Mouse (Mus musculus) megakaryocyte, embryonic 14.5 days (primary cell): ENCODE results near the gene Wbp2.

Source experiments
- FLI1 ChIP-seq: IDR thresholded peaks from 2 replicates; pipeline ENCODE4 v1.6.1; 2012; ENCODE audit warnings: low read length, inconsistent platforms, mixed read lengths
- GATA1 ChIP-seq: IDR thresholded peaks from 3 replicates; pipeline ENCODE4 v1.6.1; 2012; ENCODE audit warnings: mixed read lengths, low read length, inconsistent platforms, borderline replicate concordance

- no peak for TF ChIP-seq GATA1
- no peak for TF ChIP-seq FLI1
Observed at GRCm38 (mm10) chr11:116041833-116042232, 45.0 kb downstream of the Wbp2 start.
